Mouse (Mus musculus): Measurements from ENCODE around the gene Luc7l2.

Gene Luc7l2

DNA sequence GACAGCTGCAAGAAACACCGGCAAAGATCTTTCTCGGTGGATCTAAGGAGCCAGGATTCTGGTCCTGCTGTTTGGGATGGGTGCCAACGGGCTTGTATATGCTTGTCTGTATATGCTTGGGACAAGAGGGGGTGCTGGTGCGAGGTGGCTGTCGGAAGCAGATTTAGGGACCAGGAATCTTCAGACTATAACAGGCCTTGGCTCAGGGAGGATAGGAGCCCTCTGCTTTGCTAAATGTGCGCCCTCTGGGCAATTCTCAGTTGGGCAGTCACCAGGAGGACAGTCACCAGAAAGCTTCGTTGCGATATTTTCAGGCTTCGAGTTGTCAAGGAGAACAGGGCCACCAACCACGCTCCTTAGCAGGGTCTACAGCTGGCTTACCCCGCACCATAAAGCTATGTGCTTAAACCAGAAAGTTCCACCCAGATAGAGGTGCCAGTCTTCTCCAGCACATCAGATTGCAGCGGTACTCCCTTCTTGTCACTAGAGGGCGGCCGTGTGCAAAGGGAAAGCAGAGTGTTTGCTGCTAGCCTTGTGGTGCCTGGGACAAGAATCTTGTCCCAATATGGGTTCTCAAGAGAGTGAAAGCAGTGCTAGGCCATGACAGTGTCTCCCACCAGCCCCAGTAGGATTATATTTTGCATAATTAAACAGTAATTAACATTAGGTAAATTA, 99.3 kb downstream of the Luc7l2 start:
- peak; percentile 92 for DNase-seq (ENCODE audit: low spot score)
